Mouse (Mus musculus): Measurements from ENCODE around the gene Agxt. TPM values are rescaled to one million over a fixed set of nuclear protein-coding genes. Genes with fewer than 3 reads are reported as not detected.

The Agxt gene
- polyA plus RNA-seq, 1 experiment from 2014 or later: 17.4 TPM

GRCm38 (mm10) chr1:93175849-93176248 is 40.8 kb downstream of the Agxt start:
- H3K4me2 ChIP-seq (ENCODE audit: low read depth, low read length): no peak overlapping the region
- no peak for ATAC-seq (ENCODE audit: low read depth)
- no peaks in the 10 kb centered on the region for H3K36me3 ChIP-seq (ENCODE audit: control insufficient read depth, insufficient read depth)
- H3K27me3 ChIP-seq (ENCODE audit: control insufficient read depth, insufficient read depth, low read depth, low read length): peaks cover 10% of the 10 kb centered on the region
- H3K4me1 ChIP-seq (ENCODE audit: control insufficient read depth, low read depth, low read length): no peaks in the 10 kb centered on the region; the same call in 1 of the 2 replicates
- H3K27ac ChIP-seq (ENCODE audit: low read length): no peak overlapping the region
- 14% methylated on average over 6 of the region's 6 CpGs for WGBS (ENCODE audit: insufficient replicate concordance)
- no peak overlapping the region for H3K9ac ChIP-seq (ENCODE audit: low read depth, low read length)
- no peaks in the 10 kb centered on the region for H3K9me3 ChIP-seq (replicated peaks; ENCODE audit: control insufficient read depth, low read length)
- H3K4me3 ChIP-seq (ENCODE audit: low read depth, low read length): no peak overlapping the region

GRCm38 (mm10) chr1:93176525-93177332 is 41.7 kb downstream of the Agxt start:
- Histone ChIP-seq H3K4me2 (ENCODE audit: low read depth, low read length) (peak overlapping the region; percentile 31), H3K4me1 (ENCODE audit: control insufficient read depth, low read depth, low read length) (no peaks in the 10 kb centered on the region; the same call in 1 of the 2 replicates), H3K27ac (ENCODE audit: low read length) (no peak overlapping the region), H3K4me3 (ENCODE audit: low read depth, low read length) (no peak overlapping the region), H3K36me3 (ENCODE audit: control insufficient read depth, insufficient read depth) (no peaks in the 10 kb centered on the region), H3K9ac (ENCODE audit: low read depth, low read length) (no peak overlapping the region), H3K9me3 (replicated peaks; ENCODE audit: control insufficient read depth, low read length) (no peaks in the 10 kb centered on the region), H3K27me3 (ENCODE audit: control insufficient read depth, insufficient read depth, low read depth, low read length) (peaks cover 10% of the 10 kb centered on the region)
- 3% methylated on average over 44 of the region's 44 CpGs for WGBS (ENCODE audit: insufficient replicate concordance)
- peak; percentile 27; the same call in 1 of the 2 replicates for ATAC-seq (ENCODE audit: low read depth)

GRCm38 (mm10) chr1:93182281-93182680 is 47.2 kb downstream of the Agxt start:
- WGBS (ENCODE audit: insufficient replicate concordance): 62% methylated on average over 7 of the region's 7 CpGs
- Histone ChIP-seq H3K4me3 (ENCODE audit: low read depth, low read length) (no peak overlapping the region), H3K27ac (ENCODE audit: low read length) (no peak overlapping the region), H3K4me1 (ENCODE audit: control insufficient read depth, low read depth, low read length) (no peaks in the 10 kb centered on the region), H3K9ac (ENCODE audit: low read depth, low read length) (no peak overlapping the region), H3K4me2 (ENCODE audit: low read depth, low read length) (no peak overlapping the region), H3K9me3 (replicated peaks; ENCODE audit: control insufficient read depth, low read length) (no peaks in the 10 kb centered on the region), H3K27me3 (ENCODE audit: control insufficient read depth, insufficient read depth, low read depth, low read length) (peaks cover under 1% of the 10 kb centered on the region; the same call in 1 of the 2 replicates), H3K36me3 (ENCODE audit: control insufficient read depth, insufficient read depth) (no peaks in the 10 kb centered on the region)
- no peak for ATAC-seq (ENCODE audit: low read depth)

- H3K4me2 ChIP-seq (ENCODE audit: low read depth, low read length): no peak overlapping the region
- H3K9me3 ChIP-seq (replicated peaks; ENCODE audit: control insufficient read depth, low read length): no peaks in the 10 kb centered on the region
- WGBS (ENCODE audit: insufficient replicate concordance): 60% methylated on average over 14 of the region's 14 CpGs
- no peak for ATAC-seq (ENCODE audit: low read depth)
- H3K9ac ChIP-seq (ENCODE audit: low read depth, low read length): no peak overlapping the region
- no peaks in the 10 kb centered on the region for H3K4me1 ChIP-seq (ENCODE audit: control insufficient read depth, low read depth, low read length)
- no peaks in the 10 kb centered on the region for H3K36me3 ChIP-seq (ENCODE audit: control insufficient read depth, insufficient read depth)
- H3K4me3 ChIP-seq (ENCODE audit: low read depth, low read length): no peak overlapping the region
- H3K27me3 ChIP-seq (ENCODE audit: control insufficient read depth, insufficient read depth, low read depth, low read length): no peaks in the 10 kb centered on the region
- no peak overlapping the region for H3K27ac ChIP-seq (ENCODE audit: low read length)
These were observed 49.2 kb downstream of the Agxt start for GRCm38 (mm10) chr1:93184071-93184828.

- no peaks in the 10 kb centered on the region for H3K4me1 ChIP-seq (ENCODE audit: control insufficient read depth, low read depth, low read length)
- ATAC-seq (ENCODE audit: low read depth): no peak
- WGBS (ENCODE audit: insufficient replicate concordance): 9% methylated on average over 17 of the region's 17 CpGs
- H3K36me3 ChIP-seq (ENCODE audit: control insufficient read depth, insufficient read depth): no peaks in the 10 kb centered on the region
- no peak overlapping the region for H3K27ac ChIP-seq (ENCODE audit: low read length)
- H3K27me3 ChIP-seq (ENCODE audit: control insufficient read depth, insufficient read depth, low read depth, low read length): no peaks in the 10 kb centered on the region
- no peak overlapping the region for H3K4me2 ChIP-seq (ENCODE audit: low read depth, low read length)
- H3K9me3 ChIP-seq (replicated peaks; ENCODE audit: control insufficient read depth, low read length): no peaks in the 10 kb centered on the region
- no peak overlapping the region for H3K4me3 ChIP-seq (ENCODE audit: low read depth, low read length)
- no peak overlapping the region for H3K9ac ChIP-seq (ENCODE audit: low read depth, low read length)
These were observed 55.8 kb downstream of the Agxt start for GRCm38 (mm10) chr1:93190726-93191305.

GRCm38 (mm10) chr1:93194961-93195360 is 59.9 kb downstream of the Agxt start:
- H3K4me2 ChIP-seq (ENCODE audit: low read depth, low read length): no peak overlapping the region
- H3K4me3 ChIP-seq (ENCODE audit: low read depth, low read length): no peak overlapping the region
- no peak overlapping the region for H3K9ac ChIP-seq (ENCODE audit: low read depth, low read length)
- H3K27ac ChIP-seq (ENCODE audit: low read length): no peak overlapping the region
- no peaks in the 10 kb centered on the region for H3K9me3 ChIP-seq (replicated peaks; ENCODE audit: control insufficient read depth, low read length)
- no peak for ATAC-seq (ENCODE audit: low read depth)
- H3K36me3 ChIP-seq (ENCODE audit: control insufficient read depth, insufficient read depth): no peaks in the 10 kb centered on the region
- no peaks in the 10 kb centered on the region for H3K27me3 ChIP-seq (ENCODE audit: control insufficient read depth, insufficient read depth, low read depth, low read length)
- H3K4me1 ChIP-seq (ENCODE audit: control insufficient read depth, low read depth, low read length): no peaks in the 10 kb centered on the region
- WGBS (ENCODE audit: insufficient replicate concordance): 60% methylated on average over 3 of the region's 3 CpGs

Other genes with a start within 250 kb of the Agxt start
- 0.05 TPM in 1 of 2 replicates, not detected in the other for gene Ankmy1, start 232.3 kb upstream of the Agxt start, polyA plus RNA-seq (2015; fragmentation: Nextera tagmentation; extraction: Ambion mirVana)
- gene Dusp28, start 228.3 kb upstream of the Agxt start, polyA plus RNA-seq (2015; fragmentation: Nextera tagmentation; extraction: Ambion mirVana): 6.5 and 8.1 TPM in 2 replicates
- 4.5 and 7.8 TPM in 2 replicates for gene Rnpepl1, start 224.5 kb upstream of the Agxt start, polyA plus RNA-seq (2015; fragmentation: Nextera tagmentation; extraction: Ambion mirVana)
- 17.5 and 22.4 TPM in 2 replicates for gene Capn10, start 200.9 kb upstream of the Agxt start, polyA plus RNA-seq (2015; fragmentation: Nextera tagmentation; extraction: Ambion mirVana)
- 0.65 and 0.76 TPM in 2 replicates for gene Gpr35, start 184.4 kb upstream of the Agxt start, polyA plus RNA-seq (2015; fragmentation: Nextera tagmentation; extraction: Ambion mirVana)
- 0.38 TPM in 1 of 2 replicates, not detected in the other for gene Aqp12, start 128.9 kb upstream of the Agxt start, polyA plus RNA-seq (2015; fragmentation: Nextera tagmentation; extraction: Ambion mirVana)
- gene Kif1a, start 33.3 kb upstream of the Agxt start, polyA plus RNA-seq (2015; fragmentation: Nextera tagmentation; extraction: Ambion mirVana): 0.19 and 0.20 TPM in 2 replicates
- 0.11 and 0.32 TPM in 2 replicates for gene 2310007B03Rik, start 25.7 kb downstream of the Agxt start, polyA plus RNA-seq (2015; fragmentation: Nextera tagmentation; extraction: Ambion mirVana)
- gene Crocc2, start 33.5 kb downstream of the Agxt start, polyA plus RNA-seq (2015; fragmentation: Nextera tagmentation; extraction: Ambion mirVana): 0.01 TPM in 1 of 2 replicates, not detected in the other
- 0.19 and 0.29 TPM in 2 replicates for gene Sned1, start 100.6 kb downstream of the Agxt start, polyA plus RNA-seq (2015; fragmentation: Nextera tagmentation; extraction: Ambion mirVana)
- 11.2 and 11.3 TPM in 2 replicates for gene Mterf4, start 170.7 kb downstream of the Agxt start, polyA plus RNA-seq (2015; fragmentation: Nextera tagmentation; extraction: Ambion mirVana)
- gene Ppp1r7, start 207.6 kb downstream of the Agxt start, polyA plus RNA-seq (2015; fragmentation: Nextera tagmentation; extraction: Ambion mirVana): 29.4 and 31.9 TPM in 2 replicates
- gene Pask, start 208.2 kb downstream of the Agxt start, polyA plus RNA-seq (2015; fragmentation: Nextera tagmentation; extraction: Ambion mirVana): 5.7 and 5.9 TPM in 2 replicates
- gene Ano7, start 238.7 kb downstream of the Agxt start, polyA plus RNA-seq (2015; fragmentation: Nextera tagmentation; extraction: Ambion mirVana): 0.12 and 0.14 TPM in 2 replicates